Mouse (Mus musculus): ENCODE results near the gene Pde4b.

DNA sequence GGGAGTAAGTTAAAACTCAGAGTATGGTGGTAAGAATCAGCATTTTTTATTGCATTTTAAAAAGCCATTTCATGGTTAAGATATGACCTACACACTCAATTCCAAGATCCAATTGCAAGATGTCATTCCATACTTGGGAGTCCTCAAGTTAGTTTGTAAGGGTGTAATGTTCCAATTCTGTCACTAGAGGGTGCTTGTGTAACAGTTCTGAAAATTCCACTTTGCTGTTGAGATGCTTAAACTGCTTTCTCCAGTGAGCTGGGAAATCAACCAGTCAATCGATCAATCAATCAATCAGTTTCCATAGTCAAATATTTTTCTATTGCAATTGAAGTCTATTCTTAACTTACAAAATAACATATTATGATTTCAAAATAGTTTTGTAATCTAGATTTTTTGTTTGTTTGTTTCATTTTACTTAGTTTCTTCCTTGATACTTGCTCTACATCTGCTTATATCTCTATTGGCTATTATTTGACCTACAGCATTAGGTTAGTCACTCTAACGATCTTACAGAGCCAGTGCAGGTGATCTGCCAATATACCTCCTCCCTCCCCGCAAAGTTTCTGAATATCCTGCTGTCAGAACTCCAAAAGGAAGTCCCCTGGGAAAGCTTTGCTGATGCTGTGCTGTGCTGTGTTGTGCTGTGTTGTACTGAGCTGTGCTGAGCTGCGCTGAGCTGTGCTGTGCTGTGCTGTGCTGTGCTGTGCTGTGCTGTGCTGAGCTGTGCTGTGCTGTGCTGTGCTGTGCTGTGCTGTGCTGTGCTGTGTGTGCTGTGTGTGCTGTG lies 406.2 kb downstream of the Pde4b start:
- TF ChIP-seq CTCF (IDR thresholded peaks at IDR 0.05; ENCODE audit: control insufficient read depth, insufficient read depth, insufficient read length) (peak; percentile 31), USF1 (IDR thresholded peaks at IDR 0.05; ENCODE audit: low read depth) (no peak), MAX (IDR thresholded peaks at IDR 0.05) (no peak), MYOD1 (IDR thresholded peaks at IDR 0.05; ENCODE audit: control insufficient read depth, insufficient read length, low read depth) (no peak)

All from C2C12 (cell line).